Mouse (Mus musculus): ENCODE measurements at regions not wholly inside any gene's neighbourhood (a gene's known extent, or its start where the extent isn't known, plus 50 kb on each side); places are given as distances from the start of the nearest gene placed in this dataset.
A peak's percentile ranks its signal among the peaks of the same experiment; 100 is the strongest.

DNA sequence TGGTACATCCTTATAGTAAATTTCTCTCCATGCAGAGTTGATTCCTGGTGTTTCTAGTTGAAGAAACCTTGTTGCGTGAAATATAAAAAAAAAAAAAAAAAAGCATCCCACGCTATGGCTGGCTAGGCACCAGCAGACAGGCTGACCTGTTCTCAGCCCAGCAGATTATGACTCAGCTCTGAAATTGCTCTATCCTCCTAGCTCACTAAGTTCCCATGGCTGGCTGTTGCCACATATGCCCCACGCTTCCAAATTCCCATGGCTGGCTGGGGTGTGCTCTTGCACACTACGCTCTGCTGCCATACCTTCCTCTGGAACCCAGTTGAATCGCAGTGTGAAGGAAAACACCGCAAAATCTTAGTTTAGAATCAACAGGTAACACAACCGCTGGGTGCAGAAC, 270.1 kb downstream of the Mid1ip1 start:
- no peak overlapping the region for H3K4me3 ChIP-seq (ENCODE audit: control insufficient read depth, low read depth, low read length)
- H3K4me1 ChIP-seq (ENCODE audit: control insufficient read depth, insufficient read depth, low read length): no peaks in the 10 kb centered on the region
- H3K27me3 ChIP-seq (ENCODE audit: control insufficient read depth, insufficient read depth, low read length): no peaks in the 10 kb centered on the region
- TF ChIP-seq CTCF (IDR thresholded peaks at IDR 0.05; ENCODE audit: control insufficient read depth, insufficient read depth, insufficient replicate concordance, low read depth, low read length): no peak
- no peak for TF ChIP-seq POLR2A (IDR thresholded peaks at IDR 0.05; ENCODE audit: control insufficient read depth, low read depth, low read length)
- H3K36me3 ChIP-seq (ENCODE audit: control insufficient read depth, insufficient read depth, low read length): no peaks in the 10 kb centered on the region
- H3K27ac ChIP-seq (ENCODE audit: control insufficient read depth, insufficient read depth, low read depth, low read length): no peak overlapping the region

DNA sequence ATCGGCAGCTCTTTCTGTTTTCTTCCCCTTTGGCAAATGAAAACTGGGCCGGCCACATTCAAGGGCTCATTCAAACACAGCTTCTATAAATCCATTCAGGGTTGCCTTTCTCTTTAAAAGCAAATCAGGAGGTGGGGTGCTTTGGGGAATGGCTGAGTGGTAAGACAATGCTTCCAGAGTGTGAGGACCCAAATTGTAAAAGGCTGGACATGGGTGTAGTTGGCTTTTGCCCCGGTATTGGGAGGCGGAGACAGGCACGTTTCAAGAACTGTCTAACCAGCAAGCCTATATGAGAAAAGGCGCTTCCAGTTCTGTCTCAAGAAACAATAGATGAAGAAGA, 277.0 kb downstream of the Mid1ip1 start:
- no peak for TF ChIP-seq POLR2A (IDR thresholded peaks at IDR 0.05; ENCODE audit: control insufficient read depth, low read depth, low read length)
- no peak for TF ChIP-seq CTCF (IDR thresholded peaks at IDR 0.05; ENCODE audit: control insufficient read depth, insufficient read depth, insufficient replicate concordance, low read depth, low read length)
- Histone ChIP-seq H3K4me3 (ENCODE audit: control insufficient read depth, low read depth, low read length) (no peak overlapping the region), H3K36me3 (ENCODE audit: control insufficient read depth, insufficient read depth, low read length) (no peaks in the 10 kb centered on the region), H3K27me3 (ENCODE audit: control insufficient read depth, insufficient read depth, low read length) (no peaks in the 10 kb centered on the region), H3K27ac (ENCODE audit: control insufficient read depth, insufficient read depth, low read depth, low read length) (0 out of 2 replicates have a peak overlapping the region, but pooled peaks have one; percentile 36), H3K4me1 (ENCODE audit: control insufficient read depth, insufficient read depth, low read length) (no peaks in the 10 kb centered on the region; the same call in 1 of the 2 replicates)

- no peaks in the 10 kb centered on the region for H3K27me3 ChIP-seq (ENCODE audit: control insufficient read depth, insufficient read depth, low read length)
- H3K27ac ChIP-seq (ENCODE audit: control insufficient read depth, insufficient read depth, low read depth, low read length): 0 out of 2 replicates have a peak overlapping the region, but pooled peaks have one; percentile 36
- H3K4me1 ChIP-seq (ENCODE audit: control insufficient read depth, insufficient read depth, low read length): no peaks in the 10 kb centered on the region; the same call in 1 of the 2 replicates
- TF ChIP-seq POLR2A (IDR thresholded peaks at IDR 0.05; ENCODE audit: control insufficient read depth, low read depth, low read length) (no peak), CTCF (IDR thresholded peaks at IDR 0.05; ENCODE audit: control insufficient read depth, insufficient read depth, insufficient replicate concordance, low read depth, low read length) (no peak)
- H3K4me3 ChIP-seq (ENCODE audit: control insufficient read depth, low read depth, low read length): no peak overlapping the region
- H3K36me3 ChIP-seq (ENCODE audit: control insufficient read depth, insufficient read depth, low read length): no peaks in the 10 kb centered on the region
Measured at GRCm38 (mm10) chrX:10992211-10993004, 277.6 kb downstream of the Mid1ip1 start.

- H3K36me3 ChIP-seq (ENCODE audit: control insufficient read depth, insufficient read depth, low read length): no peaks in the 10 kb centered on the region
- H3K4me3 ChIP-seq (ENCODE audit: control insufficient read depth, low read depth, low read length): no peak overlapping the region
Measured at GRCm38 (mm10) chrX:10993005-10993377, 278.2 kb downstream of the Mid1ip1 start.

DNA sequence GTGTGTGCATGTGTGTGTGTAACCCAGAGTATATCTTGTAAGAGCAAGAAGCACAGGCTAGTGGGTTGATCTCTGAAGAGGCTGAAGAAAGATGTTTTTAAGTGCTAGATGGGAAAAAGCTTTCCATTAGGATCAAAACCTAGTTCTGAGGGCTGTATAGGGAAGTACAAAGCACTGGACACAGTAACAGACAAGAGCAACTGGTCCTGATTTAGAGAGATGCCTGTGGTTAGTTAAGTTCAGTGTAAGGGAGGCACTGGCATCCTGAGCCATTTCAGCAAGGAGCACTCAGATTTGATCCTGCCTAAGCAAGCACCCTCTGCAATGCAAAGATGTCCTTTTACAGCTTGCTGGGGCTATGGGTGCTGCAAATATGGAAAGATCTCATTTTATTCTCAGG, 280.1 kb downstream of the Mid1ip1 start:
- H3K36me3 ChIP-seq (ENCODE audit: control insufficient read depth, insufficient read depth, low read length): no peaks in the 10 kb centered on the region
- no peak for TF ChIP-seq POLR2A (IDR thresholded peaks at IDR 0.05; ENCODE audit: control insufficient read depth, low read depth, low read length)
- TF ChIP-seq CTCF (IDR thresholded peaks at IDR 0.05; ENCODE audit: control insufficient read depth, insufficient read depth, insufficient replicate concordance, low read depth, low read length): no peak
- no peaks in the 10 kb centered on the region for H3K27me3 ChIP-seq (ENCODE audit: control insufficient read depth, insufficient read depth, low read length)
- H3K4me1 ChIP-seq (ENCODE audit: control insufficient read depth, insufficient read depth, low read length): no peaks in the 10 kb centered on the region; the same call in 1 of the 2 replicates
- H3K27ac ChIP-seq (ENCODE audit: control insufficient read depth, insufficient read depth, low read depth, low read length): no peak overlapping the region
- H3K4me3 ChIP-seq (ENCODE audit: control insufficient read depth, low read depth, low read length): no peak overlapping the region

More at GRCm38 (mm10) chrX:10993005-10993377, 278.2 kb downstream of the Mid1ip1 start:
- no peaks in the 10 kb centered on the region; the same call in 1 of the 2 replicates for H3K4me1 ChIP-seq (ENCODE audit: control insufficient read depth, insufficient read depth, low read length)
- no peak for TF ChIP-seq POLR2A (IDR thresholded peaks at IDR 0.05; ENCODE audit: control insufficient read depth, low read depth, low read length)
- TF ChIP-seq CTCF (IDR thresholded peaks at IDR 0.05; ENCODE audit: control insufficient read depth, insufficient read depth, insufficient replicate concordance, low read depth, low read length): no peak
- H3K27me3 ChIP-seq (ENCODE audit: control insufficient read depth, insufficient read depth, low read length): no peaks in the 10 kb centered on the region
- no peak overlapping the region for H3K27ac ChIP-seq (ENCODE audit: control insufficient read depth, insufficient read depth, low read depth, low read length)

DNA sequence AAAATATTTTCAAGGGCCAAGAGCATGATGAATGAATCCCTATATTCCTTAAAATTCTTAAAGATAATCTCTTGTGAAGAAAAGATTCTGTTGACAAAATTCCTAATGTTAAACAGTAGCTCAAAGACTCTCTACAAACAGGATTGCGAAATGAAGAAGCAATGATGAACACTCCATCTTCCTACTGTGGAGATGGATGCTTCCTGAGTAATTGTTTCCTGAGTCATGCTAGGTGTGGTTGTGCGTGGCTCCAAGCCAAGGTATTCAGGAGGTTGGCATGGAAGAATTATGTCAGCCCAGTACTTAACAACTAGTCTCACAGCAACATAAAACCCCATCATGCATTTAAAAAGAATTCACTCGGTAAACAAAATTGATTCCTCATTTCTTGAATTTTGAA, 286.4 kb downstream of the Mid1ip1 start:
- Histone ChIP-seq H3K27ac (ENCODE audit: control insufficient read depth, insufficient read depth, low read depth, low read length) (no peak overlapping the region), H3K4me1 (ENCODE audit: control insufficient read depth, insufficient read depth, low read length) (no peaks in the 10 kb centered on the region), H3K36me3 (ENCODE audit: control insufficient read depth, insufficient read depth, low read length) (no peaks in the 10 kb centered on the region), H3K4me3 (ENCODE audit: control insufficient read depth, low read depth, low read length) (no peak overlapping the region), H3K27me3 (ENCODE audit: control insufficient read depth, insufficient read depth, low read length) (no peaks in the 10 kb centered on the region)
- TF ChIP-seq CTCF (IDR thresholded peaks at IDR 0.05; ENCODE audit: control insufficient read depth, insufficient read depth, insufficient replicate concordance, low read depth, low read length) (no peak), POLR2A (IDR thresholded peaks at IDR 0.05; ENCODE audit: control insufficient read depth, low read depth, low read length) (no peak)

DNA sequence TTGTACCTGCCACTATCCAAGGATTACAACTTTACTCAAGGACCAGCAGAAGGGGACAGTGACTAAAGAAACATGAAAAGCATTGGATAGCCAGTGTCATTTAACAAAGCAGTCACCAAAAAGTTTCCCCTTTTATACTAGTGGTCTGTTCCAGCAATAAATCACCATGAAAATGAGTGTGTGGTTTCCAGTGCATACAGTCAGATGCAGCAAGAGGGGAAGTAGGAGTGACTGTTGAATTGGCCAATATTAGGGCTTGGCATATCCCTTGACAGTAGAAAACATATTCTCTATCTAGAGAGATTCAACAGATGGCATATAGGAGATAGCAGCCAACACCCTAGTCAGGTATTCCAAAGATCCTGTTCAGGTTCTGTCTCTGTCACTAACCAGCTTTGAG, 259.8 kb upstream of the H2al1a start:
- Histone ChIP-seq H3K27ac (ENCODE audit: control insufficient read depth, insufficient read depth, low read depth, low read length) (no peak overlapping the region), H3K4me1 (ENCODE audit: control insufficient read depth, insufficient read depth, low read length) (no peaks in the 10 kb centered on the region), H3K36me3 (ENCODE audit: control insufficient read depth, insufficient read depth, low read length) (no peaks in the 10 kb centered on the region), H3K4me3 (ENCODE audit: control insufficient read depth, low read depth, low read length) (no peak overlapping the region), H3K27me3 (ENCODE audit: control insufficient read depth, insufficient read depth, low read length) (no peaks in the 10 kb centered on the region)
- no peak for TF ChIP-seq POLR2A (IDR thresholded peaks at IDR 0.05; ENCODE audit: control insufficient read depth, low read depth, low read length)
- TF ChIP-seq CTCF (IDR thresholded peaks at IDR 0.05; ENCODE audit: control insufficient read depth, insufficient read depth, insufficient replicate concordance, low read depth, low read length): no peak

All from testis, adult 2 months (tissue).